Mouse (Mus musculus) CH12.LX (cell line): ENCODE measurements around the gene C2cd3. TPM values are rescaled to one million over a fixed set of nuclear protein-coding genes. Genes with fewer than 3 reads are reported as not detected.

Source experiments
- DNase-seq: peaks from one replicate; pipeline ENCODE4 v3.0.0-alpha.2; 2013; ENCODE audit errors: extremely low read depth
- H3K27ac ChIP-seq: 2 replicates; pipeline ENCODE4 v1.5.1; 2012; ENCODE audit warnings: low read depth, mild to moderate bottlenecking, control low read depth, moderate library complexity; ENCODE audit not compliant: insufficient read depth
- H3K27me3 ChIP-seq: replicated peaks from 2 replicates; pipeline ENCODE3; 2012; ENCODE audit warnings: inconsistent platforms
- H3K36me3 ChIP-seq, 2 experiments: replicated peaks in 1 of 2; 2 replicates each; pipeline versions ENCODE3 to v1.6.1; 2012; ENCODE audit warnings: inconsistent platforms in 1 of 2, low read length in 1 of 2, mild to moderate bottlenecking in 1 of 2, mixed read lengths in 1 of 2, moderate library complexity in 1 of 2; ENCODE audit not compliant: control insufficient read depth in 1 of 2, insufficient read depth in 1 of 2
- H3K4me1 ChIP-seq, 2 experiments: 2 replicates each; pipeline ENCODE4 v1.6.1; 2012; ENCODE audit warnings: inconsistent platforms in 1 of 2, moderate library complexity in 1 of 2; ENCODE audit not compliant: insufficient read depth in 2 of 2, control insufficient read depth in 1 of 2
- H3K4me2 ChIP-seq: 2 replicates; pipeline ENCODE4 v1.6.1; 2012; ENCODE audit warnings: low read depth, mild to moderate bottlenecking, control low read depth; ENCODE audit not compliant: poor library complexity, insufficient read depth, severe bottlenecking
- H3K4me3 ChIP-seq, 3 experiments: fragments of 150-350 bp in 1 of 3; sonication (generic) in 1 of 3; replicated peaks in 1 of 3; 2 replicates each; pipeline versions ENCODE3 to v1.5.1; 2011 to 2012; ENCODE audit warnings: low read depth in 2 of 3, low read length in 2 of 3, mild to moderate bottlenecking in 2 of 3, moderate library complexity in 2 of 3, control low read depth in 1 of 3, improper control_type of control experiment in 1 of 3, inconsistent platforms in 1 of 3, mixed read lengths in 1 of 3; ENCODE audit not compliant: poor library complexity in 1 of 3
- H3K79me2 ChIP-seq: replicated peaks from 2 replicates; pipeline ENCODE4 v1.6.1; 2012; ENCODE audit warnings: mild to moderate bottlenecking, moderate library complexity; ENCODE audit not compliant: control insufficient read depth, poor library complexity, insufficient read depth, severe bottlenecking; ENCODE audit errors: extremely low read depth
- H3K9ac ChIP-seq: 2 replicates; pipeline ENCODE4 v1.6.1; 2012; ENCODE audit warnings: low read depth, mild to moderate bottlenecking, control low read depth, moderate library complexity; ENCODE audit not compliant: insufficient read depth
- H3K9me3 ChIP-seq: replicated peaks from 2 replicates; pipeline ENCODE3; 2012; ENCODE audit warnings: low read length, inconsistent platforms, mixed read lengths
- CHD2 ChIP-seq: IDR thresholded peaks from 2 replicates; pipeline ENCODE4 v1.6.1; 2011; ENCODE audit warnings: low read length, improper control_type of control experiment
- ELF1 ChIP-seq: IDR thresholded peaks from 2 replicates; pipeline ENCODE4 v1.6.1; 2014; ENCODE audit warnings: low read depth, mild to moderate bottlenecking, inconsistent platforms, low read length, improper control_type of control experiment
- GABPA ChIP-seq: IDR thresholded peaks from 2 replicates; pipeline ENCODE4 v1.6.1; 2012; ENCODE audit warnings: low read depth, low read length, improper control_type of control experiment, inconsistent platforms; ENCODE audit not compliant: insufficient replicate concordance
- IRF4 ChIP-seq: IDR thresholded peaks from 2 replicates; pipeline ENCODE4 v1.6.1; 2014; ENCODE audit warnings: low read depth, mild to moderate bottlenecking, inconsistent platforms, low read length, improper control_type of control experiment
- KAT2A ChIP-seq: IDR thresholded peaks from 2 replicates; pipeline ENCODE4 v1.6.1; 2012; ENCODE audit warnings: low read length, improper control_type of control experiment, inconsistent platforms; ENCODE audit not compliant: insufficient replicate concordance
- MAFK ChIP-seq: IDR thresholded peaks from 2 replicates; pipeline ENCODE4 v1.6.1; 2011; ENCODE audit warnings: low read length, improper control_type of control experiment; ENCODE audit not compliant: insufficient replicate concordance
- MAZ ChIP-seq: IDR thresholded peaks from 2 replicates; pipeline ENCODE4 v1.6.1; 2012; ENCODE audit warnings: low read depth, mild to moderate bottlenecking, inconsistent platforms, low read length, improper control_type of control experiment, moderate library complexity
- MXI1 ChIP-seq: IDR thresholded peaks from 2 replicates; pipeline ENCODE4 v1.6.1; 2011; ENCODE audit warnings: mild to moderate bottlenecking, low read depth, low read length, improper control_type of control experiment
- POLR2AphosphoS2 ChIP-seq: IDR thresholded peaks from 2 replicates; pipeline ENCODE4 v1.6.1; 2011; ENCODE audit warnings: low read depth, low read length, improper control_type of control experiment
- RAD21 ChIP-seq: IDR thresholded peaks from 2 replicates; pipeline ENCODE4 v1.6.1; 2011; ENCODE audit warnings: low read depth, mild to moderate bottlenecking, low read length, improper control_type of control experiment, moderate library complexity
- RCOR1 ChIP-seq: conservative IDR thresholded peaks from 2 replicates; pipeline ENCODE4 v1.6.1; 2012; ENCODE audit warnings: low read depth, mild to moderate bottlenecking, inconsistent platforms, low read length, improper control_type of control experiment
- SIN3A ChIP-seq: IDR thresholded peaks from 2 replicates; pipeline ENCODE4 v1.6.1; 2012; ENCODE audit warnings: low read length, improper control_type of control experiment, inconsistent platforms
- TBP ChIP-seq: conservative IDR thresholded peaks from 2 replicates; pipeline ENCODE4 v1.6.1; 2011; ENCODE audit warnings: low read depth, low read length, improper control_type of control experiment
- TCF12 ChIP-seq: IDR thresholded peaks from 2 replicates; pipeline ENCODE4 v1.6.1; 2014; ENCODE audit warnings: low read depth, mild to moderate bottlenecking, inconsistent platforms, low read length, improper control_type of control experiment
- USF1 ChIP-seq: IDR thresholded peaks from 2 replicates; pipeline ENCODE4 v1.6.1; 2014; ENCODE audit warnings: low read depth, mild to moderate bottlenecking, inconsistent platforms, low read length, improper control_type of control experiment
- USF2 ChIP-seq: conservative IDR thresholded peaks from 2 replicates; pipeline ENCODE4 v1.6.1; 2011; ENCODE audit warnings: low read depth, low read length, improper control_type of control experiment
- ZC3H11A ChIP-seq: IDR thresholded peaks from 2 replicates; pipeline ENCODE4 v1.6.1; 2012; ENCODE audit warnings: low read depth, mild to moderate bottlenecking, inconsistent platforms, low read length, improper control_type of control experiment
- ZKSCAN1 ChIP-seq: IDR thresholded peaks from 2 replicates; pipeline ENCODE4 v1.6.1; 2012; ENCODE audit warnings: low read depth, inconsistent platforms, low read length, improper control_type of control experiment, borderline replicate concordance
- ZNF384 ChIP-seq: IDR thresholded peaks from 2 replicates; pipeline ENCODE4 v1.6.1; 2012; ENCODE audit warnings: low read depth, low read length, improper control_type of control experiment, inconsistent platforms
- dilution Hi-C: fragments of 300-500 bp; cut with MboI; formaldehyde crosslinking; loops from 2 replicates; pipeline ENCODE4 v1.14.3; 2020; ENCODE audit warnings: low sequenced_read_pairs; ENCODE audit not compliant: extremely low pct_unique_long_range_greater_than_20kb, extremely low pct_ligation_motif_present
- in situ Hi-C: fragments of 300-500 bp; cut with MboI; formaldehyde crosslinking; loops from 3 replicates; pipeline ENCODE4 v1.14.3; 2019; ENCODE audit warnings: low sequenced_read_pairs, low pct_ligation_motif_present, low pct_unique_long_range_greater_than_20kb, mixed read lengths
- polyA plus RNA-seq: library from polyadenylated mRNA; unstranded; fragments of >175 nt; gene quantifications from 2 replicates; pipeline ENCODE4 v1.2.1, GENCODE M21; 2012; ENCODE audit warnings: low read depth; ENCODE audit not compliant: insufficient read length
- total RNA-seq, 2 experiments: library from RNA; depleted of rRNA; stranded (reverse); fragments of 300-350 nt in 1 of 2; fragments of >200 nt in 1 of 2; gene quantifications; 2 replicates each; pipeline ENCODE4 v1.2.3; 2012 to 2014

Gene C2cd3
- total and polyA plus RNA-seq, 3 experiments, result 11.7 to 25.0 (median 16.7) TPM

GRCm38 (mm10) chr7:100484493-100484892 lies 112.5 kb downstream of the C2cd3 start:
- no peak for TF ChIP-seq ELF1
- TF ChIP-seq POLR2AphosphoS2, result no peak
- TF ChIP-seq IRF4, result no peak
- TF ChIP-seq MAFK, result no peak
- TF ChIP-seq TBP, result no peak
- no peak for TF ChIP-seq USF2
- TF ChIP-seq RCOR1, result no peak
- TF ChIP-seq CHD2, result no peak
- TF ChIP-seq ZC3H11A, result no peak
- no peak for TF ChIP-seq ZNF384
- no peak for TF ChIP-seq MXI1
- TF ChIP-seq MAZ, result no peak
- no peak for TF ChIP-seq RAD21
- no peak for TF ChIP-seq KAT2A
- no peak for TF ChIP-seq ZKSCAN1
- no peak for TF ChIP-seq SIN3A
- no peak for TF ChIP-seq TCF12
- TF ChIP-seq GABPA, result no peak
- TF ChIP-seq, all 38 proteins: peak for 0
- in situ Hi-C loops (no loop called here), dilution Hi-C loops (no loop called here)
- Histone ChIP-seq H3K4me1 (peaks cover 15 to 26% of the 10 kb centered on the region in 2 experiments), H3K9me3 (no peaks in the 10 kb centered on the region), H3K36me3 (no peaks in the 10 kb centered on the region), H3K4me3 (no peak overlapping the region), H3K4me2 (no peak overlapping the region), H3K27me3 (no peaks in the 10 kb centered on the region), H3K79me2 (no peaks in the 10 kb centered on the region), H3K27ac (no peak overlapping the region), H3K9ac (no peak overlapping the region)
- no peak for DNase-seq

DNA sequence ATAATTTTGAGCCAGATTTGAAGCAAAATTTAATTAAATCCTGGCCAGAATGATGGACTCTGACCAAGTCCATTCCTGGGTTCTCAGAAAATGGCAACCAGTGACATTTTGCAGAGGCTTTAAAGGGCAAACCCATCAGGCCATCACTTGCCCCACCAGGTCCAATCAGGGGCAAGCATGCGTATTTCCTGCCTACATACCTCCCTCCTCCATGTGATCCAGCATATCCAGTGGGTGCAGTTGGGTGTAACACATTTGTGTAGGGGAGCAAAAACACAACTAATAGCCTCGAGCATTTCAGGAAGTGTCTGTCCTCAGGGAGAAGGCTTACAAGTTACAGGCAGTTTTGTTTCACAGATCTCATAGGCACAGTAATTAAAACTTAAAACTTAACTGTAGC lies 115.3 kb downstream of the C2cd3 start:
- no peak overlapping the region for H3K9ac ChIP-seq
- H3K79me2 ChIP-seq, result no peaks in the 10 kb centered on the region
- no peak overlapping the region for H3K4me2 ChIP-seq
- no peaks in the 10 kb centered on the region for H3K27me3 ChIP-seq
- H3K36me3 ChIP-seq, result no peaks in the 10 kb centered on the region
- H3K4me3 ChIP-seq, result no peak overlapping the region
- peak; percentile 46 for DNase-seq
- dilution Hi-C loops (no loop called here), in situ Hi-C loops (no loop called here)
- H3K27ac ChIP-seq, result no peak overlapping the region
- H3K4me1 ChIP-seq, result peaks cover 8 to 25% of the 10 kb centered on the region in 2 experiments
- TF ChIP-seq TBP (no peak), USF1 (no peak), POLR2AphosphoS2 (no peak)
- H3K9me3 ChIP-seq, result no peaks in the 10 kb centered on the region
